8 mouse cellular contexts compared by ENCODE assay signal in the genomic region with DNA sequence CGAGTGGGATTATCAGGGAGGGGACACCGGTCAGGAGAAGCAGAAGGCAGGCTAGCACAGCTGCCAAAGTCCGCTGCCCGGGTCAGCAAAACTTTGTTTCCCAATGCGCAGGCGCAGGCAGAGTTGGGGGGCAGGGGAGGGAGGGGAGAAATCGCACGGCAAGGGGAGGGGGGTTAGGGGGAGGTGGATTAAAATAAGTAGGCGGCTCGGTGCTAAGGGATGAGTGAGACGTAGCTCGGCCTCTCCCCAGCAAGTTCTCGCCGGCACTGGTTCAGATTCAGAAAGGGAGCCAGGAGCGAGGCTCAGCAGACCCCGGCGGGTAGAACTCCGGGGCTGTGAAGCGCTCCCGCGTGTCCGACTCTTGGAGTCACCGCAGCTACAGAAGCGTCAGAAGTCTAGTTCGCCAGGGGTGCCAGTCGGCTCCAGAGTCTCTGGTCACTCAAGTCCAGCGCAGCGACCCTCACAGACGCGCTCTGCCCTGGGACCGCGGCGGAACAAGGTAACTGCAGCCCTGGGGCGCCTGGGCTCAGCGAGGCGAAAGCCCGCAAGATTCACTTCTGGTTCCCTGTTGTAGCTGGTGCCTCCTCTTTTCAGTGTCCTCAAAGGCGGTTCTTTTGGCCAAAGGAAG. TPM values are rescaled to one million over a fixed set of nuclear protein-coding genes. Genes with fewer than 3 reads are reported as not detected.
DNase-seq lines count a peak whose midpoint lies in the region; ATAC-seq and TF ChIP-seq lines count a peak whose summit lies in the region.

No protein-coding gene starts in this region.

- H3K4me1 ChIP-seq in forebrain, postnatal 0 days (ENCODE audit: insufficient read depth), result no peaks in the 10 kb centered on the region; the same call in 1 of the 2 replicates
- H3K4me1 ChIP-seq in hindbrain, embryonic 12.5 days, result peaks cover 21% of the 10 kb centered on the region
- peaks cover 35% of the 10 kb centered on the region for H3K4me1 ChIP-seq in limb, embryonic 15.5 days

- no peak for TF ChIP-seq CTCF in forebrain, postnatal 0 days (IDR thresholded peaks at IDR 0.05; ENCODE audit: low read depth)

- peak overlapping the region; percentile 18 for H3K4me3 ChIP-seq in forebrain, postnatal 0 days (ENCODE audit: low read depth, low read length)
- peak overlapping the region; percentile 36 for H3K4me3 ChIP-seq in hindbrain, embryonic 12.5 days
- peak overlapping the region; percentile 58 for H3K4me3 ChIP-seq in limb, embryonic 15.5 days

- no peaks in the 10 kb centered on the region for H3K9me3 ChIP-seq in forebrain, postnatal 0 days (ENCODE audit: low read length)
- H3K9me3 ChIP-seq in hindbrain, embryonic 12.5 days (replicated peaks), result no peaks in the 10 kb centered on the region
- H3K9me3 ChIP-seq in limb, embryonic 15.5 days, result no peaks in the 10 kb centered on the region

- 2% methylated on average over 38 of the region's 38 CpGs for WGBS in forebrain, postnatal 0 days
- under 1% methylated on average over 37 of the region's 38 CpGs for WGBS in hindbrain, embryonic 12.5 days
- WGBS in limb, embryonic 15.5 days, result under 1% methylated on average over 38 of the region's 38 CpGs

- no peak overlapping the region for H3K27ac ChIP-seq in forebrain, postnatal 0 days (ENCODE audit: low read depth, low read length)
- no peak overlapping the region for H3K27ac ChIP-seq in hindbrain, embryonic 12.5 days
- peak overlapping the region; percentile 85 for H3K27ac ChIP-seq in limb, embryonic 15.5 days

- DNase-seq in adrenal gland, postnatal 10 days, result peak; percentile 40
- no peak for DNase-seq in adrenal gland, adult 8-10 months
- DNase-seq in forebrain, postnatal 0 days, result no peak
- peak; percentile 74 for DNase-seq in neural tube, embryonic 10.5 days (ENCODE audit: extremely low spot score, low spot score)
- DNase-seq in layer of hippocampus, postnatal 14 days (ENCODE audit: low spot score in 2 of 2), result no peak
- DNase-seq in MN1 (ENCODE audit: low spot score), result no peak

- no peak overlapping the region for H3K9ac ChIP-seq in forebrain, postnatal 0 days
- H3K9ac ChIP-seq in hindbrain, embryonic 12.5 days, result peak overlapping the region; percentile 43
- peak overlapping the region; percentile 69 for H3K9ac ChIP-seq in limb, embryonic 15.5 days

- H3K27me3 ChIP-seq in forebrain, postnatal 0 days (ENCODE audit: insufficient read depth, low read length), result peaks cover 92% of the 10 kb centered on the region
- H3K27me3 ChIP-seq in hindbrain, embryonic 12.5 days, result peaks cover 96% of the 10 kb centered on the region
- peaks cover 73% of the 10 kb centered on the region for H3K27me3 ChIP-seq in limb, embryonic 15.5 days

- 0 out of 2 replicates have a peak, but pooled peaks have one; percentile 29 for ATAC-seq in forebrain, postnatal 0 days
- peak; percentile 43; the same call in 1 of the 2 replicates for ATAC-seq in hindbrain, embryonic 12.5 days (ENCODE audit: low FRiP score)
- ATAC-seq in limb, embryonic 15.5 days (ENCODE audit: insufficient number of reproducible peaks, low FRiP score, low TSS enrichment, low read depth), result peak; percentile 78; the same call in 1 of the 2 replicates

- H3K36me3 ChIP-seq in forebrain, postnatal 0 days (ENCODE audit: insufficient read depth), result no peaks in the 10 kb centered on the region
- no peaks in the 10 kb centered on the region for H3K36me3 ChIP-seq in hindbrain, embryonic 12.5 days
- no peaks in the 10 kb centered on the region for H3K36me3 ChIP-seq in limb, embryonic 15.5 days

- peak overlapping the region; percentile 41 for H3K4me2 ChIP-seq in forebrain, postnatal 0 days (ENCODE audit: low read depth)
- H3K4me2 ChIP-seq in hindbrain, embryonic 12.5 days (replicated peaks), result peak overlapping the region; percentile 56
- peak overlapping the region; percentile 75 for H3K4me2 ChIP-seq in limb, embryonic 15.5 days

RNA-seq across cellular contexts. Expression of gene Osr1, which starts 4.4 kb away (rescaled TPM):
- 10 to 100 TPM in 1 of 2 experiments, 1 to 10 TPM in 1; 5.6 to 10.8 TPM for total RNA-seq in adrenal gland, postnatal 10 days (2021)
- total RNA-seq in adrenal gland, adult 8-10 months (2022), result 1 to 10 TPM; 1.2 to 3.4 (median 2.3) TPM
- total RNA-seq in forebrain, postnatal 0 days (2014; rRNA removed), result 4.2 and 8.4 TPM in 2 replicates
- polyA plus RNA-seq in forebrain, postnatal 0 days (2015; fragmentation: Nextera tagmentation; extraction: Ambion mirVana), result 5.6 and 7.4 TPM in 2 replicates
- 19.7 and 37.7 TPM in 2 replicates for polyA plus RNA-seq in hindbrain, embryonic 12.5 days (2016; fragmentation: Nextera tagmentation; extraction: Ambion mirVana)
- polyA plus RNA-seq in limb, embryonic 15.5 days (2015; fragmentation: Nextera tagmentation; extraction: Ambion mirVana), result 68.9 and 73.4 TPM in 2 replicates
- 1 to 10 TPM; 8.2 to 9.2 TPM for total RNA-seq in layer of hippocampus, postnatal 14 days (2021)

Comparison
In these comparisons a context has a peak if more than half of its experiments do, and no peak if none do; other contexts are left out.
1. DNase-seq: peak in adrenal gland, postnatal 10 days (single experiment) and neural tube, embryonic 10.5 days (single experiment); none in adrenal gland, adult 8-10 months (single experiment), forebrain, postnatal 0 days (single experiment), layer of hippocampus, postnatal 14 days (0 of 2) and MN1 (single experiment).
2. Peak in every context shown above with its lines, with median percentiles within 50 percentile points of each other: ATAC-seq, H3K4me2 ChIP-seq and H3K4me3 ChIP-seq.